Mouse (Mus musculus): ENCODE data around the gene Ldlrad2.
"Not testable (repeated sequence)": the region's sequence is repeated elsewhere in the genome, so short reads cannot be mapped to it uniquely, and the experiment has no call there.

Ldlrad2 gene

DNA sequence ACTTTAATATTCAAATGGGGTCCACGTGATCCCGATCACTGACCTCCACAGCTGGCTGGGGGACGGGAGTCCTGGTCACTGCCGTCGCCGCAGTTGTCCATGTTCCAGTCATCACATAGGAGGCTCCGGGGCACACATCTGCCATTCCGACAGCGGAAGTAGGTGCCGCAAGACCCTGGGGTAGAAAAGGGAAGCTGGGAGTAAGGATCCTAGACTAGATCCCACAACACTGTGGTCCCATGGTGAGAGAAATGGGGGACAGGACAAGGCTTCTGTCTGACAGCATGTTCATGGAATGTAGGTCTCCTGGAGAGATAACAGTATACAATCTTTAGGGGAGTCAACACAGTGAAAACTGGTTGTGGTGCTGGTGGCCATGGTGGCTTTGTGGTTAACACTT, at the start of gene Ldlrad2:
Gene Ldlrad2, minus strand, starts transcription at position 101 of the 400 bp plus-strand sequence.
- ATAC-seq (ENCODE audit: insufficient number of reproducible peaks, low FRiP score, low TSS enrichment) = no peak

DNA sequence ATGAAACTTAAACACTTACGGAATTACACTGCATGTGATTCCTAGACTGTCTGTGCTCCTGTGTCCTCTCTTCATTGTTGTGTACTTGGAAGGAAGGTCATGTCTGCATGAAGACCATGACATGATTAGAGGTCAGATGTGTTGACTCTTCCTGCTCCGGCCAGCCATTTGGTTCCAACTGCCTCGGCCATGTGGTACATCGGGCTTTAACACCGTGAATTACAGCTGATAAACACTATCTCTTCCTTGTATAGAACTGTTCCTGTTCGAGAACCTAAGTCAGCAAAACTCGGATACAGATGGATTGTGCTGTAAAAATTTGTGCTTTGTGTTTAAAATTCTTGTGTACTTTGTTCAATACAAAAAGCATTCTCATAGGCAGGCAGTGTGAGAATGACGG, 48.5 kb upstream of the Ldlrad2 start:
- no peak for ATAC-seq (ENCODE audit: insufficient number of reproducible peaks, low FRiP score, low TSS enrichment)

DNA sequence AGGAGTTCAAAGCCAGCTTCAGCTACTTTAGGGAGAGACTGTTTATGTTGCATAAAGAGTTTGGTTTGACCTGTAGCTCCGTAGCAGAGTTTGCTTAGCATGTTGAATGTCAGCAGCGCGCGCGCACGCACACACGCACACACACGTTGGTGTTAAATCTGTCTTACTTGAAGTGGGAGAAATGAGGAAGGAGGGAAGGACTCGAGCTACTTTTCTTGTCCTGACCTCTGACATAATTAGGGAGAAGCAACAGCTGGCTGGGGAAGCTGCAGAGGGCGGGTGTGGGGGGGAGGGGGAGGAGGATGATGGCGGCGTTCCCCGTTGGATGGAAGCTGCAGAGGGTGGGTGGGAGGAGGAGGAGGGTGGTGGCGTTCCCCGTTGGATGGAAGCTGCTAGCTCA, 35.9 kb upstream of the Ldlrad2 start:
- ATAC-seq (ENCODE audit: insufficient number of reproducible peaks, low FRiP score, low TSS enrichment) = no peak

DNA sequence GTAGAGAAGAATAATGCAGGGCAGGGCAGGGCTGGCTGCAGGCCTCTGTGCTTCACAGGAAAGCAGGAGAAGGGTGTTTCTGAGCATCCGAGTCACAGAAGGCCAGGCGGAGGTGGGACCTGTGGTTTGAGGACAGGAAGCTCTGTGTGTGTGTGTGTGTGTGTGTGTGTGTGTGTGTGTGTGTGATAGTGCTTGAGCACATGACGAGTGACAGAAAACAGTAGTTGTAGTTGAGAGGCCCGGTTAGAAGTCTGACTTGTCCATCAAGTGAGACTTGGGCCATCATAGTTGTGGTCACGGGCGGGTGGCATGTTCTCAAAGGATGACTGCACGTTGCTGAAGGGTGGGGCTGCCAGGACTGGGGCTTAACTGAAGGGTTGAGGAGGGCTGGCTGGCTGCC, 35.3 kb upstream of the Ldlrad2 start:
- ATAC-seq (ENCODE audit: insufficient number of reproducible peaks, low FRiP score, low TSS enrichment) = no peak

DNA sequence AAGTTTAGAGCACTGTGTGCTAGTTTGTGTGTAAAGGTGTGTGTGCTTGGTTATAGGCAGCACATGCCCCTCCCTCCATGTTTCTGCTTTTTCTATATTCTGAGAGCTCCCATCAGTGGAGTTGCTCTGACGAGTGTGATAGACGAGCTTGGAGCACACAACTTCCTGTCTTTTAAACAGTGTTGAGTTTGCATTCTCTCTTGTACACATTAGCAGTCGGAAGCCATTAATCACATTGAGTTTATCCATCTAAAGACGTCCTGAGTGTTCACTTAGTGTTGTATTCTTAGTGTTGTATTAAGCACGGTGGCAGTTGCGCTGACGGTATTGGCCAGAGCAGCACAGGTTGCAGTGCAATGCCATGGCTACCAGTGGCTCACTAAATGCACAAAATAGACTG, 34.9 kb upstream of the Ldlrad2 start:
- ATAC-seq (ENCODE audit: insufficient number of reproducible peaks, low FRiP score, low TSS enrichment) = no peak

DNA sequence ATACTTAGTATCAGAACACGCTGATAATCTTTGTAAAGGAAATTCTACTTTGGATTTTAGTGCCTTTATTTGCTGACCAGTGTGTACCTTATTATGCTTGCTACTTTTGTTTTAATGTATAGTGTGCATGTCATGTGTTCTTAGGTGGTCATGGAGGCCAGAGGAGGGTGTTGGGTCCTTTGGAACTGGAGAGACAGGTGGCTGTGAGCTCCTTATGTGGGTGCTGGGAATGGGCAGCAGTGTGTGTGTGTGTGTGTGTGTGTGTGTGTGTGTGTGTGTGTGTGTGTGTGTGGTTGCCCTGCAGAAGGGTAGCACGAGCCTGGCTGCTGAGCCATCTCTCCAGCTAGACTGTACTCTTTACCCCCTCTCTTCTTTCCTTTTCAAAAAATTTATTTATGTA, 32.7 kb upstream of the Ldlrad2 start:
- no peak for ATAC-seq (ENCODE audit: insufficient number of reproducible peaks, low FRiP score, low TSS enrichment)

DNA sequence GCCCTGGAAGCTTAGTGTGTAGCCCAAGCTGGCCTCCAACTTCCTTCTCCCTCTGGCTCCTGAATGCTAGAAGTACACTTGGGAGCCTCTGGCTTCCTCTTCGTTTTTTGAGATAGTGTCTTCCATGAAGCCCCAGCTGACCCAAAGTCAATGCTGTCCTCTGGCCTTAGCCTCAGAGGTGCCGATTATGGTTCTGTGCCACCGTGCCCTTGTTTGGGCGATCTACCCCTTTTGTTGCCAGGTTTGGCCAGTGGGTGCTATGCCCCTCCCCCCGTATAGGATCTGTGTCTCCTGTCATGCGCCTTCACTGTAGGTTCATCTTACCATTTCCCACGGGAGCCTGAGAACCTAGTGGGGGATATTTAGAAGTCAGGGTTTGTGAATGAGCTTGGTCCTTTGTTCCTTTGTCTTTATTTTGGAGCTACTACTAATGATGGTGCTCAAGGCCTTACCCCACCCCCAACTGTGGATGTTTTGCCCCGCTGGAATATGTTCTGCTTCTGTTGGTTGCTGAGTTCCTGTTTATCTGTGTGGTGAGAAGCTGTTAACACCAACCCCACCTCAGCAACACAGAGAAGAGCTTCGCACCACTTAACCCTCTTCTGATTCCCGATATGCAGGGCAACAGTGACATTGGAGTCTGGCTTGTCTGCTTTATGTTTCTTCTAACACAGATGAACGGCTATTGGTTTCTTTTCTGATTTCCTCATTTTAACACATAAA, 29.2 kb upstream of the Ldlrad2 start:
- ATAC-seq (ENCODE audit: insufficient number of reproducible peaks, low FRiP score, low TSS enrichment) = no peak

DNA sequence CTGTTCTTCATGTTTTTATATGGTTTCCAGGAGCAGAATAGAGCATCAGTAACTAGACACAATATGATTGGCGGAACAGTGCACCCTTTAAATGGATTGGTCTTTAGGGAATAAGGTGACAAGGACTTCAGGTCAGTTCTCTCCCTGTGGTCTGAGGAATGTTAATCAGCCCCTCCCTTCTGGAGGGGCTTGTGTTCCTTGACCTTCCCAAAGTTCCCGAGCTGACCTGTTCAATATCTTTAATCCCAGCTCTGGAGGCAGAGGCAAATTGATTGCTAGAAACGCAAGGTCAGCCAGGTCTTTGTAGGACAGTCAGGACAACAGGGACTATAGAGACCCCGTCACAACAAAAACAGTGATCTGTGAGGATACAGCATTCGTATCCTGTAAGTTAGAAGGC, 24.2 kb upstream of the Ldlrad2 start:
- ATAC-seq (ENCODE audit: insufficient number of reproducible peaks, low FRiP score, low TSS enrichment) = no peak

DNA sequence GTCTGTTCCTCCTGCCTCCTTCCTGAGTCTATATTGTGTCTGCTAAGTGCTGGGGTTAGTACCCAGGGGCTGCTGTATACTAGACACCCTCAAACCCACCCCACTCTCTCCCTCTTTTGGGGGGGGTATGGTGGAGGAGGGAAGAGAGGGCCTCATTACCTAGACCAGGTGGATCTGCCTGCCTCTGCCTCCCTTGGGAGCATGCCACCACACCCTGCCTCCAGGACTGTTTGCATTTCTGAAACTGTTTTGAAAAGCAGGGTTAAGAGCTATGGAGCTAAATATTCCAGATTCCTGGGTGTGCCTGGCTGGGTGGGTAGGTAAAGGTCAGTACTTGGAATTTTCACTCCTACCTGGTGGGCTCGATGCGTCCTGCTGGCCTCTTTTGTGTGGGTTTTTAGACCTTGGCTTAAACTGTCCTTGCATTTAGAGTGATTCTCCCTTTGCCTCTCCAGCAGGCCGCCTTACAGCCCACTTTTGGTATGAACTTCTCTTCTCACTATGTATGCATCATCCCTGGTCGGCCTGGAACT, 22.8 kb upstream of the Ldlrad2 start:
- ATAC-seq (ENCODE audit: insufficient number of reproducible peaks, low FRiP score, low TSS enrichment) = no peak

DNA sequence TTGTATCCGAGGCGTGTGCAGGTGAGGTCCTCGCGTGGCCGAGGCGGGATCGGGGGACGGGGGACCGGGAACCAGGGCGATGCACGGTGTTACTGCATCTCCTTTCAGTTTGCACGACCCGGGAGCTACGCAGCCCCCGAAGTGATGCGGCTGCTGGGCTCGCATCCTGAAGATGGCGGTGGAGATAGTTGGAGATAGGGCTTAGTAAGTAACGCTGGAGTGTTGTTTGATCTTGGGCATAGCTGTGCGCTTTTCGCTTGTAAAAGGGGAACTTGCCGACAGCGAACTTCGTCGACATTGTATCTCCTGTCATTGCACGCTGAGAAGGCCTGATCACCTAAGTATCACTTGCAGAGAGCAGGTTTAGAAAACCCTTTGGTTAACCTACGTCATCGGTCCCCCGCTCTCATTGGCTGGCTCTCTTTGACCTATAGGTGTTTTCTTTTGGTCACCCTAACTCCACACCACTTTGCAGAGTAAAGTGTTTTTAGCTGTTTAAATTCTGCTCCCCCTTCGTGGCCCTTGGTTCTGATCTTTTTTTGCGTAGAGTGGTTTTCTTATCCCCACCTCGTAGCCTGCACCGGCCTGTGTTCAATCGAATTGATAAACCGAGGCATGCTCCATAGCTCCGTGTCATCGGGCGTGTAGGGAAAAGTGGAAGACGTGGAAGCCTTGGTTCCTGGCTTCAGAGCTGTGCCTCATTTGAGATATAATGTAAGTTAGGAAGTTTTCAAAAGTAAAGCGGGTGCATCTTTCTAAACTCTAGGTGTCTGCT, 20.3 kb upstream of the Ldlrad2 start:
- ATAC-seq (ENCODE audit: insufficient number of reproducible peaks, low FRiP score, low TSS enrichment) = 0 out of 2 replicates have a peak, but pooled peaks have one; percentile 1

DNA sequence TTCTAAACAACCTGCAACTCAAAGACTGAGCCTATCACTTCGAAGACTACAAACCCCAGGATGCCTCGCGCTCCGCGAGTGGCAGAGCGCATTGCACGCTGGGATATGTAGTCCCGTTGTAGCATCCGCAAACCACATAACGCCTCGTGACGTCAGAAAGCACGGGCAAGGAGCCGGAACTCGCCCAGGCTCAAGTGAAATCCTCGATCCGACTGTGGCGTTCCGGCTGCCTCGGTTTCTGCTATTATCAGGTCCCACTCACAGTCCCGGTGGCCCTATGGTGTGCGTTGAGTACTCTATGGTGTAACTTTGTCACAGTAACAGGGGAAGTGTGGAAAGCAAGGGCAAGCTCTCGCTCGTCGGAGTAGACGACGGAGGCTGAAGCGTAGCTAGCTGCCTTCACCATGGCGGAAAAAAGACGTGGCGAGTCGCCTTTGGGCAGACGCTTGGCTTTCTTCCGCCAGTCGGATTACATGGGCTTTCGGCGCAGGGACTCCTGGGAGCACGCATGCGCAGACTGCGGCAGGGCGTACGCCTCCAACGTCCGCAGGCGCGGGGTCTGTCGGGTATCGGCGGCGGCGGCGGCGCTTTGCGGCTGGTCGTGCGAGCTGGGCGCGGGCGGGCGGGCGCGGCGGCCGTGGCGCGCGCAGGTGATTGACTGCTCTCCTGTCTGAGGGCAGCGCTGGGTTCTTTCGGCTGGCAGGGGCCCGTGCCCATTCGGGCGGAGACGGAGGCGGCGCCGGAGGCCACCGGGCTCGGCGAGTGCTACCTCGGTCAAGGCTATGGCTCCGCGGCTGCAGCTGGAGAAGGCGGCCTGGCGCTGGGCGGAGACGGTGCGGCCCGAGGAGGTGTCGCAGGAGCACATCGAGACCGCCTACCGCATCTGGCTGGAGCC, 19.5 kb upstream of the Ldlrad2 start, which contains the start of gene Usp48:
Gene Usp48, plus strand, starts transcription at position 155 of the 895 bp plus-strand sequence.
- ATAC-seq (ENCODE audit: insufficient number of reproducible peaks, low FRiP score, low TSS enrichment) = peak; percentile 89

DNA sequence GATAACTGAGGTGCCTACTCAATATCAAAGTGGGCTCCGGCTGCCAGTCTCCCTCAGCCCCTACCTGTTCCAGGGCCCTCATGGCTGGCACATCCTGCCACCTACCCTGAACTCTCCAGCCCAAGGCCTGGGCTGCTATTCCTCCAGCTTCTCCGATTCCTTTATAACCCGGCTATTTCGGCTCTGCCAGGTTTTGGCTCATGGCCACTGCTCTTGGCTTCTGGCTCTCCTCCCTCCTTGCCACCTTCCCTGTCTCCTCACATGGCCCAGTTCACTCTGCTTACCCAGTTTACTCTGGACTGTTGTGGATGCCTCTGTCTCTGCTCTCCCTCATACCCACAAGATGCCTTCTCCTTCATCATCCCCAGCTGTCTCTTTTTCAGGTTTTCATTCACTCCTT, 16.6 kb upstream of the Ldlrad2 start:
- no peak for ATAC-seq (ENCODE audit: insufficient number of reproducible peaks, low FRiP score, low TSS enrichment)

DNA sequence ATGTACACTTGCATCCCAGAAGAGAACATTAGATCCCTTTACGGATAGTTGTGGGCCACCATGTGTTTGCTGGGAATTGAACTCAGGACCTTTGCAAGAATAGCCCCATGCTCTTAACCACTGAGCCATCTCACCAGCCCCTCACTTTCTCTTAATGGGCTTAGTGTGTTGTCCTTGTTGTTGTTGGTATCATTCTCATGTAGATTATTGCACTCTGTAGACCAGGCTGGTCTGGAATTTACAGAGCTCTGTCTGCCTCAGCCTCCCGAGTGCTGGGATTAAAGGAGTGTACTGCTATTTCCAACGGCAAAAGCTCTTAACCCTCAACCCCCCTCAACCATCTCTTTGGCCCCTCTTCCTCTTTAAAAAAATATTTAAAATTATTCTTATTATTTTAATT, 15.2 kb upstream of the Ldlrad2 start:
- no peak for ATAC-seq (ENCODE audit: insufficient number of reproducible peaks, low FRiP score, low TSS enrichment)

DNA sequence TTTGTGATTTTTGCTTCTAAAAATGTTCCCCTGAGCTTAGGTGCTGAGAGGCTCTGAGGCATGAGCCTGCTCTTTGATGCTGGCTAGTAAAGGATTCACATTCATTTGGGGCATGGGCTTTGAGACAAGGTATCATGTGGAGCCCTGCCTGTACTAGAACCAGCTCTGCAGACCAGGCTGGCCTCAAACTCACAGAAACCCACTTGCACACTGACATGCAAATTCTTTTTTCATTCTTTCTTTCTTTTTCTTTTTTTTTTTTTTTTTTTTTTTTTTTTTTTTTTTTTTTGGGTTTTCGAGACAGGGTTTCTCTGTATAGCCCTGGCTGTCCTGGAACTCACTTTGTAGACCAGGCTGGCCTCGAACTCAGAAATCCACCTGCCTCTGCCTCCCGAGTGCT, 14.7 kb upstream of the Ldlrad2 start:
- ATAC-seq (ENCODE audit: insufficient number of reproducible peaks, low FRiP score, low TSS enrichment) = not testable (repeated sequence)

DNA sequence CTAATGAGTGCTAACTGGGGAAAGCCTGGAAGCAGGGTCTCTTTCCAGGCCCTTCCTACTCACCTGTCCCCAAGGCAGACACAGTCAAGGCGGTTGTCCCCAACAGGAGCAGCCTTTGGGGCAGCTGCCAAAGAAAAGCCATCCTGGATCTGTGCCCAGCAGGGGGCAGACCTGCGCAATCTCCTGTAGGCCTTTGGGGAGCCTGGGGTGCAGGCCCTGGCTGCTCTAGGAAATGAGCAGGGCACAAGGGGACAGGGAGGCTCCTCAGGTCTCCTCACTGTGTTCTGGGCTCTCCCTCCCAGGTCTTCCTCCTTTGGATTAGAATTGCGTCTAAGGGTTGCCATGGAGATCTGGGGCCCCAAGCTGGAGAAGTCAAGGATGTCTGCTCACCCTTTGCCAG, 7.4 kb upstream of the Ldlrad2 start:
- no peak for ATAC-seq (ENCODE audit: insufficient number of reproducible peaks, low FRiP score, low TSS enrichment)

DNA sequence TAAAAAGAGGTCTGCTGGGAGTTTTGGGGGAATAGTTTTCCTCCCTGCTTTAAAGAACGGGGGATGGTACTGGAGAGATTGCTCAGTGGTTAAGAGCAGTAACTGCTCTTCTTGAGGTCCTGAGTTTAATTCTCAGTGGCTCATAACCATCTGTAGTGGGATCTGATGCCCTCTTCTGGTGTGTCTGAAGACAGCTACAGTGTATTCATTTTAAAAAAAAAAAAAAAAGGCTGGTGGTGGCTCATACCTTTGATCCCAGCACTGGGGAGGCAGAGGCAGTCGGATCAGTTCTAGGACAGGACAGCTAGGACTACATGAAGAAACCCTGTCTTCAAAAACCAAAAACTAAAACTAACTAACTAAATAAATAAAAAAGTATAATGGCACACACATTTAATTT, 5.9 kb upstream of the Ldlrad2 start:
- no peak for ATAC-seq (ENCODE audit: insufficient number of reproducible peaks, low FRiP score, low TSS enrichment)

DNA sequence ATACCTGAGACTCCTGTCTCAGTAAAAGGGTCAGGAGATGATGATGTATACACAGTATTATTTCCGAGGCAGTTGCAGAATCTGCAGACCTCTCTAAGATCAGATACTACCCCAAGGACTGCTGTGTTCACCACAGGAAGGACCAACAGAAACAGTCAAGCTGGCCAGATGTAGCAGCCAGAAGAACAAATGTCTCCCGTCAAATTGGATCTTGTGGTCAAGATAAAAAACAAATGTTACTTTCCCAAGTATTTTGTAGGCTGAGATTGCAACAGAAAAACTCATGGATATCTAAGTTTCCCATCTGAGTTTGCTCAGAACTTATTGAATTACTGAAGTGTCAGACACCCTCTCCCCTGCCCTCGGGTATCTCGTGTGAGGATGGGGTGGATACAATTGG, 5.4 kb upstream of the Ldlrad2 start:
- no peak for ATAC-seq (ENCODE audit: insufficient number of reproducible peaks, low FRiP score, low TSS enrichment)

DNA sequence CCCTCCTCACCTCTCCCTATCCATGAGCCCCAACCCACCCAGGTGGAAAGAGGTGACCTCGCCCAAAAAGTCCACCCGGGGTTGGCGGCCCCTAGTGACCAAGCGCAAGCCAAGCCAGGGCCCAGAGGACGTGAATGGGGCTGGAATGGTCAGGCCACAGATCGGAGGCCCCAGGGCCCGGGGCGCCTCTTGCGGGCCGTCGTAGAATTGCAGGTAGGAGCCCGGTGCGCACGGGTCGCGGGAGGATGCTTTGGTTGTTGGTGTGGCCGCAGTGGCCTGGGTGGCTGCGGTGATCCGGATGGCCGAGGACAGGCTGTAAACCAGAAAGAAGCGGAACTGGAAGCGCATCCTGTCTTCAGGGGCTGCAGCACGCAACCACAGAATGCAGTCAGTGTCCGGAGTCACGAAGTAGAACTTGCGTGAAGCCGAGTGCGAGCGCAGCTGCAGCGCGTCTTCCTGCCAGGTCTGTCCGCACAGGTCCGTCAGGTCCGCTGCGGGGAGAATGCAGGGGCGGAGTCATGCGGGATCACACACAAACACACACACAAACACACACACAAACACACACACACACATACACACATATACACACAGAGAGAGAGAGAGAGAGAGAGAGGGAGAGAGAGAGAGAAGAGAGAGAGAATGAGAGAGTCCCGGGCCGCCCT, 3.9 kb upstream of the Ldlrad2 start:
- peak; percentile 83; the same call in 1 of the 2 replicates for ATAC-seq (ENCODE audit: insufficient number of reproducible peaks, low FRiP score, low TSS enrichment)

DNA sequence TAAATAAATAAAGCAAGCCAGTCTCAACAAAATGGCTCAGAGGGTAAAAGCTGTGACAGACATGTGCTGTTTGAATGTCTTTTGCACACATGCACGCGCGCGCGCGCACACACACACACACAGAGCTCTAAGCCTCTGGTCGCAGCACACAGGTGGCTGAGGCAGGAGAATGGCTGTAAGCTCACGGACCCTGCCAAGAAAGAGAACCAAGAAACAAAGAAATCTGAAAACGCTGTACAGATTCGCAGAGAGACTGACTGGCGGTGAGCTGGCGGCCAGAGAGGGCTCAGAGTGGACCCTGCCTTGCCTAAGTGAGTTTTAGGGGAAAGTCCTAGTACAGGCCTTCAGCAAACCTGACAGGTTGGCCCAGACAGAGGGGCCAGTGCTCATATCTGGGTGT, 3.1 kb upstream of the Ldlrad2 start:
- no peak for ATAC-seq (ENCODE audit: insufficient number of reproducible peaks, low FRiP score, low TSS enrichment)

DNA sequence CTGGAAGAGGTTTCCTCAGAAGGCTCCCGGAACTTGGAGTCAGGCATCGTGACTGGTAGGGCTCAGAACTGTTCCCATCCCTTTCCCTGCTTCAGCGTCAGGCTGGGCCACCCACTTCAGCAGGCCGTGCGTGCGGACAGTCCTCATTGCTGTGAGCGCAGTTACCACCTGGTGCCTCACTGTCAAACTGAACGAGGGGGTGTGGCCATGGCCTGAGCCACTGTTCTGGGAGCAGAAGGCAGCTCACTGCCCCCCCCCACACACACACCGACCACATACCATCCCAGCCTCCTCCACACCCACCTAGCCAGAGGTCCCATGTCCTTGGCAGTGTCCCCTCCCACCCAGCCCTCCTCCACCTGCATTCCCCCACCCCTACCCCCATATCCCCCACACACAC, 4.5 kb downstream of the Ldlrad2 start:
- ATAC-seq (ENCODE audit: insufficient number of reproducible peaks, low FRiP score, low TSS enrichment) = no peak

Data from cerebellum, adult (tissue).